Comparison of ENCODE assay signal across 8 mouse cellular contexts in the genomic region with DNA sequence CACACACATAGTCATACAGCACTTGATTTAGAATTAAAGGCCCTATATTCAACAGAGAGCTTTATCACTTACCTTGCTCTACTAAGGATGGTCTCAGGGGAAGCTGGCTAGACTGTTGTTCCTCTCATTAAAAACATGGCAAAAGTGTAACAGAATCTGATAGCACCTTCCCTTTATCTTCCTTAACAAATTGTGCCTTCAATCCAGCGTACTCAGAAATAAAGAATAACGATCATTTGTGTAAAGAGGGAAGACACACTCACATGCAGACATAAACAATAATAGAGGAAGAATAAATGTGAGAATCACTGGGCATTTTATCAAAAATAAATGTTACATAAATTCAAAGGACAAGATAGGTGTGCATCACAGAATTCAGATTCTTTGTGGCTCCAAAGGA. TPM values are rescaled to one million over a fixed set of nuclear protein-coding genes. Genes with fewer than 3 reads are reported as not detected.
DNase-seq lines count a peak whose midpoint lies in the region; ATAC-seq and TF ChIP-seq lines count a peak whose summit lies in the region.

A gene (plus strand): TSS at position 301 of the 400 bp plus-strand sequence.

- H3K27me3 ChIP-seq in C2C12 (ENCODE audit: control insufficient read depth, insufficient read depth, insufficient read length) = no peaks in the 10 kb centered on the region
- no peaks in the 10 kb centered on the region for H3K27me3 ChIP-seq in heart, embryonic 12.5 days (replicated peaks)
- no peaks in the 10 kb centered on the region for H3K27me3 ChIP-seq in neural tube, embryonic 15.5 days (replicated peaks)

- peak within 1 kb of the TSS; percentile 24 for H3ac ChIP-seq in C2C12 (ENCODE audit: control insufficient read depth, insufficient read length, low read depth)

- no peaks in the 10 kb centered on the region for H3K36me3 ChIP-seq in C2C12 (ENCODE audit: control insufficient read depth, insufficient read depth)
- no peaks in the 10 kb centered on the region for H3K36me3 ChIP-seq in heart, embryonic 12.5 days
- H3K36me3 ChIP-seq in neural tube, embryonic 15.5 days = no peaks in the 10 kb centered on the region

- 89% methylated on average over 2 of the region's 2 CpGs for WGBS in heart, embryonic 12.5 days
- 85% methylated on average over 2 of the region's 2 CpGs for WGBS in neural tube, embryonic 15.5 days

- H3K4me1 ChIP-seq in heart, embryonic 12.5 days (replicated peaks) = peaks cover 42% of the 10 kb centered on the region
- H3K4me1 ChIP-seq in neural tube, embryonic 15.5 days = peaks cover 17% of the 10 kb centered on the region

- H3K9ac ChIP-seq in heart, embryonic 12.5 days = no peak within 1 kb of the TSS
- H3K9ac ChIP-seq in neural tube, embryonic 15.5 days (replicated peaks) = peak within 1 kb of the TSS; percentile 97; the same call in 1 of the 2 replicates

- TF ChIP-seq CTCF in C2C12 (IDR thresholded peaks at IDR 0.05; ENCODE audit: control insufficient read depth, insufficient read depth, insufficient read length) = no peak

- peaks cover 5% of the 10 kb centered on the region for H3K79me3 ChIP-seq in C2C12 (ENCODE audit: low read depth)

- intact Hi-C loops in left cerebral cortex, postnatal 14 days (cut with DNase I) = loop anchor here (10.0 kb wide), 1 partner anchor 1173 kb away; no protein-coding TSS in a partner anchor

- DNase-seq in adrenal gland, postnatal 4 days (ENCODE audit: low spot score in 2 of 2) = no peak
- no peak for DNase-seq in adrenal gland, adult 8-10 months
- DNase-seq in left cerebral cortex, postnatal 14 days (ENCODE audit: low spot score in 2 of 2) = no peak
- no peak for DNase-seq in spleen, postnatal 36 days (ENCODE audit: low spot score in 2 of 2)
- no peak for DNase-seq in urinary bladder, postnatal 14 days (ENCODE audit: low spot score)

- no peak for ATAC-seq in heart, embryonic 12.5 days (ENCODE audit: insufficient number of reproducible peaks, low FRiP score)
- no peak for ATAC-seq in neural tube, embryonic 15.5 days (ENCODE audit: low FRiP score)

- H3K79me2 ChIP-seq in C2C12 (ENCODE audit: control insufficient read depth, insufficient read depth) = peaks cover 29% of the 10 kb centered on the region

- H3K9me3 ChIP-seq in heart, embryonic 12.5 days (replicated peaks) = no peaks in the 10 kb centered on the region
- no peaks in the 10 kb centered on the region for H3K9me3 ChIP-seq in neural tube, embryonic 15.5 days (replicated peaks)

- H3K27ac ChIP-seq in heart, embryonic 12.5 days (ENCODE audit: poor library complexity, severe bottlenecking) = no peak within 1 kb of the TSS
- H3K27ac ChIP-seq in neural tube, embryonic 15.5 days (replicated peaks) = peak within 1 kb of the TSS; percentile 97

- peak within 1 kb of the TSS; percentile 63 for H3K4me3 ChIP-seq in C2C12 (ENCODE audit: insufficient read depth, poor library complexity, severe bottlenecking)
- H3K4me3 ChIP-seq in heart, embryonic 12.5 days = peak within 1 kb of the TSS; percentile 80
- H3K4me3 ChIP-seq in neural tube, embryonic 15.5 days (replicated peaks) = peak within 1 kb of the TSS; percentile 84

- H3K4me2 ChIP-seq in heart, embryonic 12.5 days = peak within 1 kb of the TSS; percentile 85
- H3K4me2 ChIP-seq in neural tube, embryonic 15.5 days = peak within 1 kb of the TSS; percentile 76

TF ChIP-seq in C2C12, 6 proteins besides CTCF, POLR2A, EP300 and RAD21:
- TF ChIP-seq MAX (IDR thresholded peaks at IDR 0.05) (no peak), MYOG (IDR thresholded peaks at IDR 0.05; ENCODE audit: control insufficient read depth, extremely low read depth, insufficient read length) (no peak), CEBPB (IDR thresholded peaks at IDR 0.05; ENCODE audit: low read depth) (no peak), FOSL1 (IDR thresholded peaks at IDR 0.05; ENCODE audit: insufficient read depth, low read length, poor library complexity, severe bottlenecking) (no peak), MYOD1 (IDR thresholded peaks at IDR 0.05; ENCODE audit: control insufficient read depth, insufficient read length, low read depth) (no peak), USF1 (IDR thresholded peaks at IDR 0.05; ENCODE audit: low read depth) (no peak)

RNA-seq across cellular contexts. Expression of the gene that starts here (rescaled TPM):
- total RNA-seq in adrenal gland, postnatal 4 days (2021) = 10 to 100 TPM; 12.3 to 12.4 TPM
- total RNA-seq in adrenal gland, adult 8-10 months (2022) = 10 to 100 TPM in 2 of 4 experiments, 1 to 10 TPM in 2; 7.6 to 13.4 (median 10.7) TPM
- polyA plus RNA-seq in C2C12 (2012; fragmentation: generic; extraction: Trizol) = 4.2 TPM
- 8.0 and 9.5 TPM in 2 replicates for polyA plus RNA-seq in heart, embryonic 12.5 days (2016; fragmentation: Nextera tagmentation; extraction: Ambion mirVana)
- 100 to 1,000 TPM in 1 of 2 experiments, 10 to 100 TPM in 1; 93.9 to 106 TPM for total RNA-seq in left cerebral cortex, postnatal 14 days (2021)
- polyA plus RNA-seq in neural tube, embryonic 15.5 days (2015; fragmentation: Nextera tagmentation; extraction: Ambion mirVana) = 37.7 and 42.4 TPM in 2 replicates

Comparison
In these comparisons a context has a peak if more than half of its experiments do, and no peak if none do; other contexts are left out.
1. RNA of the gene that starts here (total RNA-seq): 93.9 to 106 TPM in left cerebral cortex, postnatal 14 days; 12.3 to 12.4 TPM in adrenal gland, postnatal 4 days and 7.6 to 13.4 TPM in adrenal gland, adult 8-10 months; every median in the first group is over 4 times any median in the second.
2. Peak in every context shown above with its lines, with median percentiles within 50 percentile points of each other: H3K4me3 ChIP-seq.